Mouse (Mus musculus) G1E (cell line): ENCODE results near the gene Urod.

Experiments used
- CTCF ChIP-seq: IDR thresholded peaks from 2 replicates; pipeline ENCODE4 v1.5.1; 2012; ENCODE audit warnings: low read depth, low read length, inconsistent platforms, mixed read lengths
- GATA1 ChIP-seq: IDR thresholded peaks from 2 replicates; pipeline ENCODE4 v1.6.1; 2012; ENCODE audit warnings: borderline replicate concordance, low read length, inconsistent platforms, mixed read lengths

DNA sequence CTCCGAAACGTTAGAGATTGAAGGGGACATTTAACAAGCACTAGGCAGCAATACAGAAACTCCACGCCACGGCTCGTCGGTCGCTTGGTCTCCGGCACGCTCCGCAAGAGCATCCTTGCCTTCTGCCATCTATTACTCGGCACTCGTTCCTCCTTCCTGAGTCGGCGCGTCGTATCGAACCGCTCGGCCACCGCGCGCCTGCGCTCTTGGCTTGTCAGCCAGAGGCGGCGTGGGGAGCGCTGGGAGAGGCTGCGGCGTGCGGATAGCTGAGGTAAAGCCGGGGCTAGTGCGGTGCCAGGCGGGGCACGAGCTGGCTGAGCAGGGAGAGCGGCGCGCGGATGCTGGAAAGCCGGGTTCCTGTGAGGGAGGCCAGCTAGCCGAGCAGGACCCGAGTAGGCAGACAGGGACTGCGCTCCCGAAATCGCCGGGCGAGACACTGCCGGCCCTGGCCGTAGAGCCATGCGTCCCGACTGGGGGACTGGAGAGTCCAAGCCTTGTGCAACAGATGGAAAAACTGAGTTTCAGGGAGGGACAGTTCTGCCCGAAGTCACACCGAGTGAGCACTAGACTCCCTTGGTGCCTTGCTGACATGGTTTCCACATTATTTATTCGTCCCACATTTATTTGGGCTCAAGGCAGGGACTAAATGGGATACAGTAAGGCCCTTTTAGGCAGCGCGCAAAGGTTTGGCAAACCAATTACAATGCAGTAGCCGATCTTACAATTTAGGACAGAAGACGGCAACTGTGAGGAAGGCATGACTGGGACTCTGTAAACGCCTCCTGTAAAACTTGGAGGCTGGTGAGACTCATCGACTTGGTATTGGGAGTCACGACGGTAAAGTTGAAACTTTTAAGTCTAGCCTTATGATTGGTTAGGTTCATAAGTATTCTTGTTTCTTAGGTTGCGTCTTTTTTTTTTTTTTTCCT is 25.3 kb upstream of the Urod start, which contains the start of gene Eif2b3:
- no peak for TF ChIP-seq CTCF
- TF ChIP-seq GATA1 = no peak
